Mouse (Mus musculus): ENCODE measurements around the gene B3gnt7. TPM values are rescaled to one million over a fixed set of nuclear protein-coding genes. Genes with fewer than 3 reads are reported as not detected.
A peak's percentile ranks its signal among the peaks of the same experiment; 100 is the strongest.

The B3gnt7 gene
- polyA plus RNA-seq, 1 experiment from 2014 or later: 3.4 TPM

Small RNA genes lying within 50 kb of the gene (microRNA-seq; reads per million reads assigned to microRNA genes)
- 31.8 reads per million, percentile 33 among the genes with 10 or more reads in this experiment for gene mmu-mir-3535

Other genes starting within 250 kb of the B3gnt7 start
- 242 and 249 TPM in 2 replicates for gene Psmd1, start 238.4 kb upstream of the B3gnt7 start, polyA plus RNA-seq (2014; fragmentation: Nextera tagmentation; extraction: Ambion mirVana)
- gene Htr2b, start 190.9 kb upstream of the B3gnt7 start, polyA plus RNA-seq (2014; fragmentation: Nextera tagmentation; extraction: Ambion mirVana): 0.45 TPM in 1 of 2 replicates, not detected in the other
- gene Gm21972, start 169.2 kb upstream of the B3gnt7 start, polyA plus RNA-seq (2014; fragmentation: Nextera tagmentation; extraction: Ambion mirVana): 0.53 TPM in 1 of 2 replicates, not detected in the other
- 31.9 and 34.5 TPM in 2 replicates for gene Armc9, start 148.1 kb upstream of the B3gnt7 start, polyA plus RNA-seq (2014; fragmentation: Nextera tagmentation; extraction: Ambion mirVana)
- gene Ncl, start 56.6 kb downstream of the B3gnt7 start, polyA plus RNA-seq (2014; fragmentation: Nextera tagmentation; extraction: Ambion mirVana): 368 and 376 TPM in 2 replicates
- 0.35 TPM in 1 of 2 replicates, not detected in the other for gene Nmur1, start 123.4 kb downstream of the B3gnt7 start, polyA plus RNA-seq (2014; fragmentation: Nextera tagmentation; extraction: Ambion mirVana)
- not detected in 2 replicates for gene Tex44, start 123.5 kb downstream of the B3gnt7 start, polyA plus RNA-seq (2014; fragmentation: Nextera tagmentation; extraction: Ambion mirVana)
- gene Ptma, start 223.9 kb downstream of the B3gnt7 start, polyA plus RNA-seq (2014; fragmentation: Nextera tagmentation; extraction: Ambion mirVana): 2,926 and 3,268 TPM in 2 replicates

Data from neural tube, embryonic 11.5 days (tissue).